ENCODE assay signal across 20 mouse cellular contexts in genomic region chr7:138843421-138843820, GRCm38 (mm10). TPM values are rescaled to one million over a fixed set of nuclear protein-coding genes. Genes with fewer than 3 reads are reported as not detected.
A peak's percentile ranks its signal among the peaks of the same experiment; 100 is the strongest.
DNase-seq lines count a peak whose midpoint lies in the region; ATAC-seq and TF ChIP-seq lines count a peak whose summit lies in the region.
"Had no signal": no experiment of that assay in that cellular context is flagged by ENCODE, and none has a peak within 500 bp of the region (broad histone marks: within the 10 kb centered on the region; RNA-seq: fewer than 3 reads in every experiment).

No protein-coding gene starts in this region.

- no peak for TF ChIP-seq CTCF in intestine, postnatal 0 days (IDR thresholded peaks at IDR 0.05; ENCODE audit: low read depth)
- TF ChIP-seq CTCF in midbrain, postnatal 0 days (IDR thresholded peaks at IDR 0.05), result no peak

- no peaks in the 10 kb centered on the region for H3K9me3 ChIP-seq in intestine, embryonic 14.5 days (ENCODE audit: control insufficient read depth, low read length)
- H3K9me3 ChIP-seq in intestine, postnatal 0 days (ENCODE audit: control insufficient read depth), result no peaks in the 10 kb centered on the region
- no peaks in the 10 kb centered on the region for H3K9me3 ChIP-seq in forebrain, embryonic 15.5 days
- no peaks in the 10 kb centered on the region for H3K9me3 ChIP-seq in midbrain, postnatal 0 days (ENCODE audit: low read length)
- H3K9me3 ChIP-seq: heart, embryonic 12.5 days; liver, embryonic 15.5 days had no signal

- no peak overlapping the region for H3K4me2 ChIP-seq in intestine, embryonic 14.5 days (ENCODE audit: low read length)
- H3K4me2 ChIP-seq in intestine, postnatal 0 days (replicated peaks; ENCODE audit: low read depth), result no peak overlapping the region
- H3K4me2 ChIP-seq in forebrain, embryonic 15.5 days (replicated peaks), result peak overlapping the region; percentile 27; the same call in 1 of the 2 replicates
- peak overlapping the region; percentile 70 for H3K4me2 ChIP-seq in midbrain, postnatal 0 days (ENCODE audit: low read depth, low read length, poor library complexity, severe bottlenecking)
- H3K4me2 ChIP-seq: heart, embryonic 12.5 days; liver, embryonic 15.5 days had no signal

- ATAC-seq in intestine, embryonic 14.5 days (replicated peaks; ENCODE audit: low FRiP score, low TSS enrichment, low read depth), result no peak
- ATAC-seq in intestine, postnatal 0 days, result no peak
- no peak for ATAC-seq in forebrain, embryonic 15.5 days (replicated peaks)
- ATAC-seq in midbrain, postnatal 0 days (ENCODE audit: low FRiP score), result no peak

- no peak overlapping the region for H3K4me3 ChIP-seq in intestine, embryonic 14.5 days (ENCODE audit: low read depth, low read length)
- H3K4me3 ChIP-seq in intestine, postnatal 0 days (ENCODE audit: low read depth, low read length), result no peak overlapping the region
- H3K4me3 ChIP-seq in forebrain, embryonic 15.5 days, result no peak overlapping the region; the same call in 1 of the 2 replicates
- no peak overlapping the region for H3K4me3 ChIP-seq in midbrain, postnatal 0 days (ENCODE audit: low read depth, low read length)
- H3K4me3 ChIP-seq: heart, embryonic 12.5 days; liver, embryonic 15.5 days had no signal

- 0 out of 2 replicates have a peak overlapping the region, but pooled peaks have one; percentile 7 for H3K9ac ChIP-seq in intestine, embryonic 14.5 days (ENCODE audit: low read length)
- no peak overlapping the region for H3K9ac ChIP-seq in intestine, postnatal 0 days (ENCODE audit: low read depth, low read length)
- no peak overlapping the region for H3K9ac ChIP-seq in forebrain, embryonic 15.5 days (replicated peaks)
- H3K9ac ChIP-seq in midbrain, postnatal 0 days (replicated peaks; ENCODE audit: low read length, poor library complexity, severe bottlenecking), result no peak overlapping the region
- H3K9ac ChIP-seq: heart, embryonic 12.5 days; liver, embryonic 15.5 days had no signal

- peak; percentile 38 for DNase-seq in cerebellum, adult 9-10 months
- no peak for DNase-seq in cerebellum, adult 11 months
- DNase-seq in intestine, embryonic 14.5 days (ENCODE audit: low spot score), result no peak
- no peak for DNase-seq in midbrain, postnatal 0 days (ENCODE audit: low spot score)
- no peak for DNase-seq in left cerebral cortex, postnatal 25 days (ENCODE audit: low spot score in 2 of 2)
- DNase-seq in liver, result no peak
- DNase-seq: adrenal gland, postnatal 36 days; cerebellum, postnatal 36 days; gastrocnemius, postnatal 25 days; heart, postnatal 36 days; kidney, adult 18-20 months; kidney, postnatal 25 days; left cerebral cortex, postnatal 4 days; lung, postnatal 10 days; right cerebral cortex, postnatal 4 days had no signal

- H3K4me1 ChIP-seq in intestine, embryonic 14.5 days (replicated peaks; ENCODE audit: control insufficient read depth, insufficient read depth, low read length), result peaks cover 17% of the 10 kb centered on the region
- H3K4me1 ChIP-seq in intestine, postnatal 0 days (replicated peaks; ENCODE audit: control insufficient read depth, insufficient read depth, low read length), result peaks cover 14% of the 10 kb centered on the region
- H3K4me1 ChIP-seq in forebrain, embryonic 15.5 days, result peaks cover 53% of the 10 kb centered on the region
- peaks cover 10% of the 10 kb centered on the region for H3K4me1 ChIP-seq in midbrain, postnatal 0 days (ENCODE audit: insufficient read depth, low read length)

- H3K36me3 ChIP-seq in intestine, embryonic 14.5 days (ENCODE audit: control insufficient read depth, insufficient read depth, low read length), result 0 out of 2 replicates have a peak, but pooled peaks cover 4% of the 10 kb centered on the region
- H3K36me3 ChIP-seq in intestine, postnatal 0 days (ENCODE audit: control insufficient read depth, insufficient read depth), result 0 out of 2 replicates have a peak, but pooled peaks cover 3% of the 10 kb centered on the region
- no peaks in the 10 kb centered on the region for H3K36me3 ChIP-seq in forebrain, embryonic 15.5 days
- H3K36me3 ChIP-seq in midbrain, postnatal 0 days (ENCODE audit: insufficient read depth, low read length), result no peaks in the 10 kb centered on the region

- WGBS in intestine, embryonic 14.5 days, result 92% methylated on average over 4 of the region's 4 CpGs
- WGBS in intestine, postnatal 0 days, result 82% methylated on average over 4 of the region's 4 CpGs
- 89% methylated on average over 4 of the region's 4 CpGs for WGBS in forebrain, embryonic 15.5 days
- 93% methylated on average over 4 of the region's 4 CpGs for WGBS in midbrain, postnatal 0 days

- H3K27me3 ChIP-seq in intestine, embryonic 14.5 days (replicated peaks; ENCODE audit: control insufficient read depth, insufficient read depth, low read length), result no peaks in the 10 kb centered on the region
- no peaks in the 10 kb centered on the region for H3K27me3 ChIP-seq in intestine, postnatal 0 days (replicated peaks; ENCODE audit: control insufficient read depth, insufficient read depth, low read length)
- no peaks in the 10 kb centered on the region for H3K27me3 ChIP-seq in forebrain, embryonic 15.5 days
- H3K27me3 ChIP-seq in midbrain, postnatal 0 days (ENCODE audit: insufficient read depth, low read length), result no peaks in the 10 kb centered on the region
- H3K27me3 ChIP-seq: CH12.LX; heart, embryonic 12.5 days; liver, embryonic 15.5 days had no signal

- intact Hi-C loops in left cerebral cortex, postnatal 25 days (cut with DNase I), result no loop called here

- no peak overlapping the region for H3K27ac ChIP-seq in intestine, embryonic 14.5 days (ENCODE audit: low read depth)
- H3K27ac ChIP-seq in intestine, postnatal 0 days (ENCODE audit: low read depth, low read length), result no peak overlapping the region
- no peak overlapping the region for H3K27ac ChIP-seq in forebrain, embryonic 15.5 days (replicated peaks)
- H3K27ac ChIP-seq in midbrain, postnatal 0 days (ENCODE audit: low read depth, low read length), result no peak overlapping the region
- H3K27ac ChIP-seq: liver, embryonic 15.5 days had no signal

RNA-seq across cellular contexts. Expression of gene Ppp2r2d, which starts 2.5 kb away (rescaled TPM):
- polyA plus RNA-seq in intestine, embryonic 14.5 days (2014; fragmentation: Nextera tagmentation; extraction: Ambion mirVana), result 36.5 and 41.9 TPM in 2 replicates
- 24.9 and 27.2 TPM in 2 replicates for polyA plus RNA-seq in intestine, postnatal 0 days (2015; fragmentation: Nextera tagmentation; extraction: Ambion mirVana)
- 71.3 and 73.4 TPM in 2 replicates for polyA plus RNA-seq in forebrain, embryonic 15.5 days (2015; fragmentation: Nextera tagmentation; extraction: Ambion mirVana)
- total RNA-seq in midbrain, postnatal 0 days (2014; rRNA removed), result 91.5 and 92.7 TPM in 2 replicates
- polyA plus RNA-seq in midbrain, postnatal 0 days (2015; fragmentation: Nextera tagmentation; extraction: Ambion mirVana), result 100 and 109 TPM in 2 replicates
- total RNA-seq in left cerebral cortex, postnatal 25 days (2021), result 10 to 100 TPM; 71.0 to 73.5 TPM

RNA-seq across cellular contexts. Expression of gene Mapk1ip1, which starts 2.7 kb away (rescaled TPM):
- polyA plus RNA-seq in intestine, embryonic 14.5 days (2014; fragmentation: Nextera tagmentation; extraction: Ambion mirVana), result 15.9 and 16.0 TPM in 2 replicates
- polyA plus RNA-seq in intestine, postnatal 0 days (2015; fragmentation: Nextera tagmentation; extraction: Ambion mirVana), result 10.5 and 11.7 TPM in 2 replicates
- polyA plus RNA-seq in forebrain, embryonic 15.5 days (2015; fragmentation: Nextera tagmentation; extraction: Ambion mirVana), result 31.6 and 34.2 TPM in 2 replicates
- 36.4 and 39.2 TPM in 2 replicates for total RNA-seq in midbrain, postnatal 0 days (2014; rRNA removed)
- 33.7 TPM in 2 replicates for polyA plus RNA-seq in midbrain, postnatal 0 days (2015; fragmentation: Nextera tagmentation; extraction: Ambion mirVana)
- 10 to 100 TPM; 37.7 to 43.1 TPM for total RNA-seq in left cerebral cortex, postnatal 25 days (2021)

Comparison
In these comparisons a context has a peak if more than half of its experiments do, and no peak if none do; other contexts are left out.
1. H3K4me2 ChIP-seq: peak in forebrain, embryonic 15.5 days (single experiment) and midbrain, postnatal 0 days (single experiment); none in intestine, embryonic 14.5 days (single experiment) and intestine, postnatal 0 days (single experiment).